Mouse (Mus musculus): ENCODE measurements around the gene Nav2. TPM values are rescaled to one million over a fixed set of nuclear protein-coding genes. Genes with fewer than 3 reads are reported as not detected.
A peak's percentile ranks its signal among the peaks of the same experiment; 100 is the strongest.

Gene Nav2
- total RNA-seq, 2 experiments from 2014 or later: 77.1 to 106 TPM

DNA sequence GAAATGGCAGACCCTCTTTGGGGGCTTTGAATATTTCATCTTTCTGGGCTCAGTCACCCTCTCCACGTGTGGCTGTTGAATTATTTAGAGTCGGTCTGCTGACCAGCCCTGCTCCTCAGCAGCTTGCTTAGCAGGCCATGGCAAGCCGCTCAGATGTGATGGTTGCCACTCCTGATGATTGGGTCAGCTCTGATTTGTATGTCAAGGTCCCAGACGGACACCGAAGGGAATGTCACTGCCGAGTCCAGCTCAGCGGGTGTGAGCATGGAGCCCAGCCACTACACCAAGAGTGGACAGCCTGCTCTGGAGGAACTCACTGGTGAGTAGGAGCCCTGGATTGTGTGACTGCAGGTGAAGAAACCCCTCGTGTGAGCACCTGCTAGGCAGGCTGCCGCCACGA, 549.4 kb downstream of the Nav2 start:
- no peak for DNase-seq (ENCODE audit: low spot score in 2 of 2)
- intact Hi-C loops (cut with DNase I): no loop called here

DNA sequence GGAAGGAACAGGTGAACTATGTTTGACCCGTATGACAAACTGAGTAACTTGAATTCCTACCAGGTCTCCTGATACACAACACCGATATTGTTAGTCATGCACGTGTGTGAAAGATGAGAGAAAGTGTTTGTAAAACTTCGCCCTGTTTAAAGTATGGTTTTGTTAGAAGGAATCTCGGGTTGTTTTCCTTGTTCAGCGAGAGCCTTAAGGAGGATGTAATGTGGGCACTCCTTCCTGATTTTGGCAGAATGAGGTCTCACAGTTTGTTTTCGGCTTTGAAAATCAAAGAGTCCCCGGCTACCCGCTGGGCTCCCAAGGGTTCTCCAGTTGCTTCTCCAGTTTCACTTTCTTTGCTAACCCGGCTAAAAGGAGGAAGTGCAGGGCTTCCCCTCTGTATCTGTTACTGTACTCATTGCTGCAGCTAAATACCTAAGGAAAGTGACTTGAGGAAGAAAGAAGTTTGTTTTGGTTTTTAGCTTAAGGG, 553.9 kb downstream of the Nav2 start:
- DNase-seq (ENCODE audit: low spot score in 2 of 2): no peak
- intact Hi-C loops (cut with DNase I): no loop called here

DNA sequence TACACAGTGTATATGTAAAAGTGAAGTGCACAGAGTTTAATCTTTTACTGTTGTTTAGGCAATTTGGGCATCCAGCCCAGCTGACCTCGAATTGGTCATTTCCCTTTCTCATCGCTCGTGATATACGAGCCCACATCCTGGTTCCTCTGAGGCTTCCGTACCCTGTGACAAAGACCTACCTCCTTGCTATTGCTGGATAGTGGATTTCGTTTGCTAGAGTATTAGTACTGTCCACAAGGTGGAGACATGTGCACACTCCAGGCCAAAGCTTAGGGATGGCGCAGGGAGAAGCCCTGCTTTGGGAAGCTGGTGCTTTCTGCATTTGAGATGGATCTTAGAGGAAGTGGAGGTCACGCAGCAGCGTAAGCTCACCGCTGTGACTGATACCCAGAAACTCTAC, 559.3 kb downstream of the Nav2 start:
- peak; percentile 45 to 73 for DNase-seq (ENCODE audit: low spot score in 2 of 2)
- intact Hi-C loops (cut with DNase I): no loop called here

- intact Hi-C loops (cut with DNase I): no loop called here
Observed at GRCm38 (mm10) chr7:49468492-49469205, 560.1 kb downstream of the Nav2 start.

DNA sequence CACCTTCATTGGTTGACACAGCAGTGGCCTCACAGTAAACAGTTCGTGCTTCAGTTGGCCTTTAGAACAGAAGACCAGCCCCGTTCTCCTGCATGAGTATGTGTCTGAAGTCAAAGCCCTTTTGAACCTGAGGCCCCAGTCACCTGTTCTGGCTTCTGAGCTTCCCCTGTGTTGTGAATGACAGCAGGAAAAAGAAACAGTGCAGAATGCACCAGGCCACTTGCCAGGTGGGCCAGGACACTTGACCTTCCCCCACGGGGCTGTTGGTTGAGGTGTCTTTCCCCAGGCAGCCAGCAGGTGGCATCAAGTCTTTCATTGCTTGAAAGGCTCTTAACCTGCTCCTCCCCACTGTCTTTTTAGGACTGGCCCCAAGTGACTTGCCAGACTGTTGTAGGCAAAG, 562.8 kb downstream of the Nav2 start:
- peak in 1 of 2 experiments; percentile 55 for DNase-seq (ENCODE audit: low spot score in 2 of 2)
- intact Hi-C loops (cut with DNase I): loop anchor here (5.0 kb wide), 1 partner anchor 281 kb away; no protein-coding TSS in a partner anchor

More at GRCm38 (mm10) chr7:49468492-49469205, 560.1 kb downstream of the Nav2 start:
- no peak for DNase-seq (ENCODE audit: low spot score in 2 of 2)

DNA sequence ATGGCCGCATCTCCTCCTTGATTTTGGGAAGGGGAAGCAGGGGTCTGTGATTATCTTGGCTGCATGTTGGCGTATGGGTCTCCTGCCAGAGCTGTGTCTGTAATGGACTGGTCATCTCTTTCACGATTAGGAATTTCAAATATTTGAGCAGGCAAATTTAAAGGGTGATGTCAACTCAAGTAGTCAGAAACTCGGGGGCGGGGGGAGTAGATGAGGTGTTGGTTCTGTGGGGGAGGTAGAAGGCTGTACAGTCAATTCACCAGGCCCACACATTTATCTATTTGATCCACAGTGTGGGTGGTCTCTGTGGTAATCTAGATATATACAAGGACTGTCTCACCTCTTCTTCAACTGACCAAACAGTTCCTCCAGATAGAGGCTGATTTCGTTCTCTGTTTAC, 566.8 kb downstream of the Nav2 start:
- intact Hi-C loops (cut with DNase I): no loop called here
- no peak for DNase-seq (ENCODE audit: low spot score in 2 of 2)

GRCm38 (mm10) chr7:49476163-49476562, 567.6 kb downstream of the Nav2 start:
- intact Hi-C loops (cut with DNase I): no loop called here
- no peak for DNase-seq (ENCODE audit: low spot score in 2 of 2)

DNA sequence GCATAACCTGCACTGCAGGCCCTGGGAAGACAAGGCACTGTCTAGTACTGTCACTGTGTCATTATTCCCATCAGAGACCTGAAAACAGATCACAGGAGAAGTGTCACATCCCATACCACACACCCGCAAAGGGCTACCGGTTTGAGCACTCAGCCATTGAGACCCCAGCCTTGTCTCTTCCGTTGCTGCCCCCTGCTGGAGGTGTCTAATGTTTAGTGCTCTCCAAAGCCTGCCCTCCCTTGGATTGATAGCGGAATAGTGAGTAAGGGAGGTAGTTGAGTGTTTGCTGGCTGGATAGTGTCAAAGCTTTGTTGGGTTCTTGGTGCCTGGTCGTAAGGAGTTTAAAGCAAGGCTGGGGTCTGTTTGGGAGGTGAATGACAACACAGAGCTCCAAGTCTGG, 568.1 kb downstream of the Nav2 start:
- DNase-seq (ENCODE audit: low spot score in 2 of 2): peak in 1 of 2 experiments; percentile 44
- intact Hi-C loops (cut with DNase I): no loop called here

DNA sequence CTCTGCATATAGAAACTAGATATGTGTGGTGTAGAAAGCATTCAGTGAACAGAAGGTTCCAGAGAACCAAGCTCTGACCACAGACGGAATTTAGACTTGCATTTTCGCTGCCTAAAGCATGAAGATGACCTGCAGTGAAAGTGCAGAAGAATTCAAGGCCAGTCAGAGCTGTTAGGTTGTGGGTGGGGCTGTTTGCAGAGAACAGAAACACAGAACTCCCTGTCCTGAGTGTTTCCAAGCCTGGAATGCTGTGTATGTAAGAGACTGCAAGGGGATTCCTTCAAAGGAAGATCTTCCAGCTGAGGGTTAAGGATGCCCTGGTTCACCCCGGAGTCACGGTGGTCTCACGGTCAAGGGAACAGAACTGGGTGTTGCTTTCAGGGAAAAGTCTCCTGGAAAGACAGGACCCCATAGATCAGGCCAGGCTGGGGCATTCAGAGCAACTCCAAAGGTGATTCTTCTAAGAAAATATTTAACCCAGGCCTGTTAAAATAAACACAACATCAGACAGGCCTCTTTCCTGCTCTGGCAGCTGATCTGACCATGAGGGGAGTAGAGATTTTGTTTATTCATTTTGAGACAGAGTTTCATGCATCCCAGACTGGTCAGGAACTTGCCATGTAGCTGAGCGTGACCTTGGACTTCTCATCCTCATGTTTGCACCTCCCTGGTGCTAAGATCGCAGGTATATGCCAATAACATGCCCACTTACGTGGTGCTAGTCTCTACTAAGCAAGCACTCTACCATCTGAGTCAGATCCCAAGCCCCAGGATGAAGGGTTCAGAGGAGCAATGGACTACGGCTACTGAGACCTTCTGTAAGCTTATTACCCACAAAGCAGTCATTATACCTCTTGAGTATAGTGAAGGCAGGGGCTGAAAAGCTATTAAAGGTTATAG, 568.8 kb downstream of the Nav2 start:
- DNase-seq (ENCODE audit: low spot score in 2 of 2): no peak
- intact Hi-C loops (cut with DNase I): no loop called here

DNA sequence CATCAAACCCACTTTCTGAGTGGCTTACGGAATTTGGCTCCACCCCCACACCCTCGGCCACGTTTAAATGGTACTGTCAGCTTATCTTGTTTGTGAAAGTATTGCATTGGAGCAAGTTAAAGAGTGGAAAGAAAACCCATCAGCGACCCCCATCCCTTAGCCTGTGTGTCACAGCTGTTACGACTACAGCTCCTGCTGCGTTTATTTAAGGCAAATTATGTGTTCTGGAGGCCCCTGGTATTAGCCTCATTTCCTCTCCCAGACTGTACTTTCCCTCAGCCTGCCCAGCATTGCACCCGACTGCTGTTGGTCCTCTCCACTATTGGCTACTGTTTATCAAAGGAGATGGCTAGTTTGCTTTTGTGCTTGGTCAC, 569.4 kb downstream of the Nav2 start:
- intact Hi-C loops (cut with DNase I): no loop called here

DNA sequence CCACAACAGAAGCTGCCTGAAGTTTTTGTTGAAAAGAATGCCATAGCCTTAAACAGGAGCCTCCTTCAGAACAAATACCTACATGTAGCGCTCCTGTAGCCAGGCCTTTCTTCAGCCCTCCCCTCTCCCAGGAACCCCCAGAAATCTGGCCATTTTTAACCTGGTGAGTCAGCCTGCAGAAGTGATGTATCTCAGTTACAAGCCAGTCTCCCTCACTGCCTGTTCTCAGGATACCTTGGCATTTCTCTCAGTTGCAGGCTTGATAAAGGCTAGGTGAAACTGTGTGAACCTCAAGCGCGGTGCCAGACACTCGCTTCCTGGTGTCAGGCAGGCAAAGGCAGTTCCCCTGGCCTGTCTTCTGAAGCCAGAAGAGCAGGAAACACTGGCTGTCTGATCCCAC, 570.4 kb downstream of the Nav2 start:
- intact Hi-C loops (cut with DNase I): no loop called here
- DNase-seq (ENCODE audit: low spot score in 2 of 2): peak in 1 of 2 experiments; percentile 44

More for the DNA sequence above, 569.4 kb downstream of the Nav2 start:
- no peak for DNase-seq (ENCODE audit: low spot score in 2 of 2)

GRCm38 (mm10) chr7:49480962-49481361, 572.4 kb downstream of the Nav2 start:
- no peak for DNase-seq (ENCODE audit: low spot score in 2 of 2)
- intact Hi-C loops (cut with DNase I): no loop called here

- peak in 1 of 2 experiments; percentile 42 for DNase-seq (ENCODE audit: low spot score in 2 of 2)
- intact Hi-C loops (cut with DNase I): no loop called here
Observed at GRCm38 (mm10) chr7:49484036-49484744, 575.7 kb downstream of the Nav2 start.

- intact Hi-C loops (cut with DNase I): no loop called here
Observed at GRCm38 (mm10) chr7:49485292-49485847, 576.9 kb downstream of the Nav2 start.

GRCm38 (mm10) chr7:49487347-49487746, 578.8 kb downstream of the Nav2 start:
- DNase-seq (ENCODE audit: low spot score in 2 of 2): no peak
- intact Hi-C loops (cut with DNase I): no loop called here

More at GRCm38 (mm10) chr7:49485292-49485847, 576.9 kb downstream of the Nav2 start:
- no peak for DNase-seq (ENCODE audit: low spot score in 2 of 2)

- intact Hi-C loops (cut with DNase I): no loop called here
Observed at GRCm38 (mm10) chr7:49488493-49489087, 580.1 kb downstream of the Nav2 start.

DNA sequence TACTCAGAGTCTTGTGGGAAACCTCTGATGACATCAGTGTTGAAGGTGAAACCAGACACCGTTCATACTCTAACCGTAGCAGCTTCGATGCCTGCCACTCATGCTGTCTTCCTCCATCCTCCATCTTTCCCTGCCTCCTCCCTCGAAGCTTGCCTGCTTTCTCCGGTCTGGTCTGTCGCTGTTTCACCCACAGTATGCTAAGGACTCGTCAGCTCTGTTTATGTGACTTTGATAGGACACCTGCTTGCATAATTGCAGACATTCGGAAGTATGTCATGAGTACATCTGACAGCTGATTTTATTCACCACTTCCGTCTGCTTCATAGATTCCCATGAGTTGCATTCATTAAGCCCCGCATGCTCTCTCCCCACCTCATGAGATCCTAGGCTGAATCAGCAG, 582.3 kb downstream of the Nav2 start:
- DNase-seq (ENCODE audit: low spot score in 2 of 2): peak in 1 of 2 experiments; percentile 64
- intact Hi-C loops (cut with DNase I): no loop called here

More at GRCm38 (mm10) chr7:49488493-49489087, 580.1 kb downstream of the Nav2 start:
- DNase-seq (ENCODE audit: low spot score in 2 of 2): no peak

GRCm38 (mm10) chr7:49492622-49493021, 584.1 kb downstream of the Nav2 start:
- intact Hi-C loops (cut with DNase I): no loop called here
- no peak for DNase-seq (ENCODE audit: low spot score in 2 of 2)

GRCm38 (mm10) chr7:49493210-49493609, 584.7 kb downstream of the Nav2 start:
- no peak for DNase-seq (ENCODE audit: low spot score in 2 of 2)
- intact Hi-C loops (cut with DNase I): no loop called here
